Mouse (Mus musculus) gastrocnemius, postnatal 25 days (tissue): Measurements from ENCODE around the gene Tspan4. TPM values are rescaled to one million over a fixed set of nuclear protein-coding genes. Genes with fewer than 3 reads are reported as not detected.

ENCODE experiments used
- DNase-seq: peaks from one replicate; pipeline ENCODE4 v3.0.0; 2022
- long read RNA-seq, 2 experiments: library from polyadenylated mRNA; stranded (forward); transcript quantifications; one replicate each; pipeline ENCODE4 v2.0.0; 2021
- total RNA-seq, 2 experiments: library from RNA; stranded (reverse); gene quantifications; 1 replicate in 1 of 2; 2 replicates in 1 of 2; pipeline ENCODE4 v1.2.3; 2021

Tspan4 gene
- 10 to 100 TPM in 1 of 2 experiments, 1 to 10 TPM in 1; 5.6 to 16.5 TPM for total RNA-seq
- long read RNA-seq, experiment 1, transcript Tspan4-201 (8 exons, 1,466 nt), result major isoform, 8 of 12 reads
- long read RNA-seq, experiment 1, partial matches to known transcripts, result 2 of 12 reads
- long read RNA-seq, experiment 1, other reads (novel, unspliced or antisense), result 0 of 12 reads
- long read RNA-seq, experiment 2, transcript Tspan4-202 (8 exons, 1,281 nt), result major isoform, 11 of 19 reads
- long read RNA-seq, experiment 2, transcript Tspan4-201 (8 exons, 1,466 nt), result minor isoform, 5 of 19 reads
- long read RNA-seq, experiment 2, partial matches to known transcripts, result 0 of 19 reads
- long read RNA-seq, experiment 2, other reads (novel, unspliced or antisense), result 3 of 19 reads

DNA sequence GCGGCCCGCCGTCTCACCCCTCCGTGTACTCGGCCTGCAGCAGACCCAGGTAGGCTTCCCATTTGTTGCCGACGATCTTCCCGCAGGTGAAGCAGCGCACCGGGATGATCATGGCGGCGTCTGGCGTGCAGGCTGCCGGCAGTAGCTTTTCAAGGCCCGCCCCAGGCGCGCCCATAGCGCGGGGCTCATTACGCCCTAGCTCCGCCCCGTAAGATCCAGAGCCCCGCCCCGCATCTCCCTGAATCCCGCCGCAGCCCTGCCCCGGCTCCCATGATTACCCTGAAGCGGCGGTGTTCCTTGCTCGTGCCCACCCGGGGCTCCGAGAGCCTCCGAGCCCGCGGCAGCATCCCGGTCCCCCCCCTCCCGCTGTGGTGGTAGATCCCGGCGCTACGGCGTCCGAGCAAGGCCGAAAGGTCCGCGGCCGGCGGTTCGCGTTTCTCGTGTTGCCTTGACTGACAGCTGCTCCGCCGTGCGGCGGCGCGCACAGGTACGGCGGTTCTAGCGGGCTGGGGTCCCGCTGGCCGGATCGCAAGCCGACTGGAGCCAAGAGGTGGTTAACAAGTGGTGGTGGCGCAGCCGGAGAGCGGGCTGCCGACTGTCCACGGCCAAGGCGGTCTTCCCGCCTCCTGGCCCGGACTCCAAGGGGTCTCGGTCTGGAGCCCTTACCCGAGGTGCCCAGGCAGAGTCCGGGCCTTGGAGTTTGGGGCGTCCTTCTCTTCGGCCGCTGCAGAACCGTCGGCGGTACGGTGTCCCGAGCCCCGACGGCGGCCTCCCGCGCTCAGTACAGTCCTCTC is at the start of gene Tspan4, which contains the start of gene Polr2l:
Tspan4 (plus strand) TSS at position 230 of the 794 bp plus-strand sequence.
Polr2l (minus strand) TSS at position 122 of the 794 bp plus-strand sequence.
- DNase-seq, result peak; percentile 84

- DNase-seq, result no peak
These were observed 47.9 kb upstream of the Tspan4 start for GRCm38 (mm10) chr7:141426948-141427730.

- no peak for DNase-seq
These were observed 46.3 kb upstream of the Tspan4 start for GRCm38 (mm10) chr7:141428701-141429100.

- DNase-seq, result no peak
These were observed 45.7 kb upstream of the Tspan4 start, which contains the start of gene Cend1 for GRCm38 (mm10) chr7:141429310-141429709. TSS of gene Cend1 (minus strand) at chr7:141429491.

GRCm38 (mm10) chr7:141429840-141430584 is 45.0 kb upstream of the Tspan4 start:
- no peak for DNase-seq

- DNase-seq, result no peak
These were observed 44.3 kb upstream of the Tspan4 start for GRCm38 (mm10) chr7:141430585-141431240.

GRCm38 (mm10) chr7:141431434-141432185 is 43.4 kb upstream of the Tspan4 start:
- no peak for DNase-seq

DNA sequence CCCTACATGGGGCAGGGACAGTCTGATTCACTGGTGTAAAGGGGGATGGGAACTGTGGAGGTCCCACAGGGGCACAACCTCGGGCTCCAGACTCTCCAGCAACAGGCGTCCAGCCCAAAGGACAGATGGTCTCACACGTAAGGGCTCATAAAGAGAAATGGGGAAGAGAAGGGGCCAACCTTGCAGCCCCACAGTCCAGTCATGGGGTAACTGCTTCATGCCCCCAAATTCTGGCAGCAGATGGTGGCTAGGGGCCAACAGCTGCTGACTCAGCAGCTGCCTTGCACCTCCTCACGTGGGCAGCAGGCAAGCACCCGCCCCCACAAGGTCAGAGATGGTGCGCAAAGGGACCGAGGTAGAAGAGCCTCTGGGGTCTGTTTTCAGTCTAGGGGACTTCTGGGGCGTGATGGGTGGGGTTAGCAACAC is 42.8 kb upstream of the Tspan4 start:
- DNase-seq, result no peak

- peak; percentile 83 for DNase-seq
These were observed 42.1 kb upstream of the Tspan4 start for GRCm38 (mm10) chr7:141432741-141433516.

GRCm38 (mm10) chr7:141433517-141434400 is 41.3 kb upstream of the Tspan4 start:
- no peak for DNase-seq

- peak; percentile 58 for DNase-seq
These were observed 40.6 kb upstream of the Tspan4 start for GRCm38 (mm10) chr7:141434464-141434863.

GRCm38 (mm10) chr7:141435129-141435855 is 39.7 kb upstream of the Tspan4 start:
- DNase-seq, result peak; percentile 60

DNA sequence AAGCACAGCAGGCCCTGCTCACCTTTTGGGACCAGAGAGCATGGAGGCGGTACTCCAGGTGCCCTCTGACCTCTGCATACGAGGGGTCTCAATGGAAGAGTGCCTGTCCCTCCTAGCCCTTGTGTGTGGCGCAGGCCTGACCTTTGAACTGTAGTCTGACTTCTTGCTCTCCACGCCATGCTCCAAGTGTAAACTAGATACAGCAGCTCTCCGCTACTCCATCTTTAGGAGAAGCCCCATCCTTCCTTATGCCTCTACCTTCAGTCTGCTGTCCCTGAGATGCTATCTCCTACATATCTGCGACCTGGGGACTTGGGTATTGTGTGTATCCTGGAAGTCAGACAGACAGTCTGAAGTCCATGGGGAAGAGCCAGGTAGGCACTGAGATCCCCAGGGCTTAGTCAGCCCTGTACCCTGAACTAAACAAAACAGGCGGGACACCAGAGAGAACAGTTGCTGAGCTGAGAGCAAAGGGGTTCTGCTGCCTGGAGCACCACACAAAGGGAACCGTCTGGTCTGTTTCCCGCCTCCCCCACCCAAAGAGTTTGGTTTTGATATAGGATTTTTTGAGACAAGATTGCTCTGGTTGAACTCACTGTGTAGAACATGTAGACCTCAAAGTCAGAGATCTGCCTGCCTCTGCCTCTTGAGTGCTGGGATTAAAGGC is 39.1 kb upstream of the Tspan4 start:
- DNase-seq, result no peak

DNA sequence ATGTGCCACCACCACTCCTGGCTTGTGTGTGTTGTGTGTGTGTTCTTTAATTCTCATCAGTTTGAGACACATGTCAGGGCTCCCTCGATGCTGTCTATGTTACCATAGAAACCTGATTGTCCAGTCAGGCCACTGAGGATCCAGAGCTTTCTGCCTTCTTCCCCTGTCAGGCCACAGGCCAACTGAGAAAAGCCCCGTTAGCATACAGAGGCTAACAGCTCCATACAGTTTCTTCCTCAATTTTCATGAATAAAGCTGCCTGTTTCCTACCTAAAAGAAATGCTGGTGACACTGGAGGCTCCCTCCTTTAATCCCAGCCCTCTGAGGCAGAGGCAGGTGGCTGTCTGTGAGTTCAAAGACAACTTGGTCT is 38.5 kb upstream of the Tspan4 start:
- DNase-seq, result no peak

- DNase-seq, result peak; percentile 81
These were observed 37.6 kb upstream of the Tspan4 start, which contains the start of gene Slc25a22 for GRCm38 (mm10) chr7:141437178-141438120. TSS of gene Slc25a22 (minus strand) at chr7:141437892.
